Mouse (Mus musculus) midbrain, embryonic 10.5 days (tissue): Measurements from ENCODE around the gene Gm21454. TPM values are rescaled to one million over a fixed set of nuclear protein-coding genes. Genes with fewer than 3 reads are reported as not detected.
"Not testable (repeated sequence)": the region's sequence is repeated elsewhere in the genome, so short reads cannot be mapped to it uniquely, and the experiment has no call there.

Experiments used
- DNase-seq: peaks from one replicate; pipeline ENCODE4 v3.0.0-alpha.2; 2017; ENCODE audit warnings: low spot score
- H3K27ac ChIP-seq: fragments of 300-500 bp; sonication (generic); replicated peaks from 2 replicates; pipeline ENCODE4 v1.5.1; 2016; ENCODE audit warnings: mild to moderate bottlenecking
- H3K27me3 ChIP-seq: fragments of 300-500 bp; sonication (generic); 2 replicates; pipeline ENCODE4 v1.6.1; 2016; ENCODE audit warnings: low read depth, mild to moderate bottlenecking; ENCODE audit not compliant: poor library complexity, severe bottlenecking
- H3K36me3 ChIP-seq: fragments of 300-500 bp; sonication (generic); 2 replicates; pipeline ENCODE4 v1.6.1; 2016; ENCODE audit warnings: mild to moderate bottlenecking, moderate library complexity
- H3K4me1 ChIP-seq: fragments of 300-500 bp; sonication (generic); 2 replicates; pipeline ENCODE4 v1.6.1; 2016
- H3K4me3 ChIP-seq: fragments of 300-500 bp; sonication (generic); 2 replicates; pipeline ENCODE4 v1.5.1; 2016; ENCODE audit warnings: mild to moderate bottlenecking, moderate library complexity
- H3K9me3 ChIP-seq: fragments of 300-500 bp; sonication (generic); replicated peaks from 2 replicates; pipeline ENCODE4 v1.6.1; 2016; ENCODE audit warnings: mild to moderate bottlenecking
- WGBS: fragments of 180-500 bp; shearing (Covaris S2); methylation state at CpG from one replicate; pipeline ENCODE4 v1.1.7; 2016; 5-methylcytosine and 5-hydroxymethylcytosine counted together
- polyA plus RNA-seq: library from polyadenylated mRNA; unstranded; fragments of >200 nt; fragmentation: Nextera tagmentation; extraction: Ambion mirVana; gene quantifications from 2 replicates; pipeline ENCODE4 v1.2.1, GENCODE M21; 2016

Gene Gm21454
- not detected in 2 replicates for polyA plus RNA-seq

GRCm38 (mm10) chrY:13252091-13252490, at the start of gene Gm21454, which contains the start of gene Gm21440:
Gene Gm21454 (plus strand): TSS chrY:13252442.
Gene Gm21440 (plus strand): TSS chrY:13252391.
- H3K27me3 ChIP-seq, H3K4me1 ChIP-seq, H3K4me3 ChIP-seq, H3K9me3 ChIP-seq, H3K36me3 ChIP-seq, H3K27ac ChIP-seq, DNase-seq: not testable (repeated sequence)

GRCm38 (mm10) chrY:13223828-13224227, 28.4 kb upstream of the Gm21454 start, which contains the start of gene Gm21828:
Gene Gm21828 (minus strand): TSS chrY:13223928.
- not testable (repeated sequence) for H3K27me3 ChIP-seq, H3K9me3 ChIP-seq, H3K4me3 ChIP-seq, H3K4me1 ChIP-seq, H3K27ac ChIP-seq, DNase-seq, H3K36me3 ChIP-seq
- no CpG with 5 or more reads among the region's 3 CpGs for WGBS

GRCm38 (mm10) chrY:13348963-13349362, 96.7 kb downstream of the Gm21454 start, which contains the start of gene Gm21725:
Gene Gm21725 (minus strand): TSS chrY:13349063.
- H3K36me3 ChIP-seq: not testable (repeated sequence)
- WGBS: no CpG with 5 or more reads among the region's 3 CpGs

More at GRCm38 (mm10) chrY:13348963-13349362, 96.7 kb downstream of the Gm21454 start, which contains the start of gene Gm21725:
- not testable (repeated sequence) for H3K4me3 ChIP-seq, DNase-seq, H3K27me3 ChIP-seq, H3K4me1 ChIP-seq, H3K27ac ChIP-seq, H3K9me3 ChIP-seq

Other genes starting within 250 kb of the Gm21454 start
- not detected in 2 replicates for gene Gm20807, start 209.6 kb upstream of the Gm21454 start, polyA plus RNA-seq
- gene Gm21891, start 119.0 kb upstream of the Gm21454 start, polyA plus RNA-seq: not detected in 2 replicates
- not detected in 2 replicates for gene Gm21425, start 90.5 kb upstream of the Gm21454 start, polyA plus RNA-seq
- not detected in 2 replicates for gene Gm21828, start 28.5 kb upstream of the Gm21454 start, polyA plus RNA-seq
- gene Gm21440, start 51 bp upstream of the Gm21454 start, polyA plus RNA-seq: not detected in 2 replicates
- gene Gm21725, start 96.6 kb downstream of the Gm21454 start, polyA plus RNA-seq: not detected in 2 replicates
- not detected in 2 replicates for gene Gm21866, start 213.1 kb downstream of the Gm21454 start, polyA plus RNA-seq
- not detected in 2 replicates for gene Gm20773, start 241.6 kb downstream of the Gm21454 start, polyA plus RNA-seq